8 mouse cellular contexts compared by ENCODE assay signal in the genomic region with DNA sequence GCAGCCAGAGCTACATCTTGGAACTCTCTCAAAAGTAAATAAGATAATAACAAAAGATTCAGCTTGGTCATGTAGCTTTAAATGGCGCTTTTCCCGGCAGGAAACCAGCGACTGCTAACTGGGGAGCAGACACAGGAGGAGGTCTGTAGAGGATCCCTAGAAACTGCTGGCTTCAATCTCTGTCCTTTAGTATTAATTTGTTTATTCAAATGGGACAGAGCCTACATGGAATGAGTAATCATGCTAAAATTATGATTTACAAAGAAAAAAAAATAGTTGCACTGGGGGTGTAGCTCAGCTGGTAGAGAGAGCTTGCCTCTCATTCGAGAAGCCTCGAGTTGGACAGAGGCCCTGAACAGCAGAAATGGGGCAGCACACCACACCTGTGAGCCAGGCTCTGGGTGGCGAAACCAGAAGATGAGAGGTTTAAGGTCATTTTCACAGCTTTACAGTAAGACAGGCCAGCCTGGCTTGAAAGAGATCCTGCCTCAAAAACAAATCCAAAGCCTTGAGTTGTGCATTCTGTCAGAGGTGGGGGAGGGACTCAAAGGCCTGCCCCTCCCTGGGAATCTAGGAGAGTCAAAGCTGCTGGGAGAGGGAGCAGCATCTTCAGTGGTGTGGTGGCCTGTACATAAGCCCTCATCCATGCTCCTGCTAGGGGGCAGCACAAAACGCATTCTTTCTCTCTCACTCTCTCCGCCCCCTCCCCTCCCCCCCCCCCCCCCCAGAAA. TPM values are rescaled to one million over a fixed set of nuclear protein-coding genes. Genes with fewer than 3 reads are reported as not detected.
DNase-seq lines count a peak whose midpoint lies in the region; ATAC-seq and TF ChIP-seq lines count a peak whose summit lies in the region.

No protein-coding gene starts in this region.

- H3K4me3 ChIP-seq in lung, embryonic 15.5 days = no peak overlapping the region
- no peak overlapping the region for H3K4me3 ChIP-seq in intestine, postnatal 0 days (ENCODE audit: low read depth, low read length)

- 0 out of 2 replicates have a peak, but pooled peaks cover 4% of the 10 kb centered on the region for H3K4me1 ChIP-seq in lung, embryonic 15.5 days
- no peaks in the 10 kb centered on the region for H3K4me1 ChIP-seq in intestine, postnatal 0 days (replicated peaks; ENCODE audit: control insufficient read depth, insufficient read depth, low read length)

- H3K36me3 ChIP-seq in lung, embryonic 15.5 days = peaks cover 41% of the 10 kb centered on the region
- H3K36me3 ChIP-seq in intestine, postnatal 0 days (ENCODE audit: control insufficient read depth, insufficient read depth) = peaks cover 41% of the 10 kb centered on the region

- H3K27ac ChIP-seq in lung, embryonic 15.5 days = peak overlapping the region; percentile 29
- H3K27ac ChIP-seq in intestine, postnatal 0 days (ENCODE audit: low read depth, low read length) = peak overlapping the region; percentile 35

- no peaks in the 10 kb centered on the region for H3K27me3 ChIP-seq in lung, embryonic 15.5 days
- no peaks in the 10 kb centered on the region for H3K27me3 ChIP-seq in intestine, postnatal 0 days (replicated peaks; ENCODE audit: control insufficient read depth, insufficient read depth, low read length)

- no peak overlapping the region for H3K4me2 ChIP-seq in lung, embryonic 15.5 days
- no peak overlapping the region for H3K4me2 ChIP-seq in intestine, postnatal 0 days (replicated peaks; ENCODE audit: low read depth)

- no peak overlapping the region for H3K9ac ChIP-seq in lung, embryonic 15.5 days
- H3K9ac ChIP-seq in intestine, postnatal 0 days (ENCODE audit: low read depth, low read length) = no peak overlapping the region

- peak; percentile 36; the same call in 1 of the 2 replicates for TF ChIP-seq CTCF in intestine, postnatal 0 days (IDR thresholded peaks at IDR 0.05; ENCODE audit: low read depth)

- ATAC-seq in lung, embryonic 15.5 days (ENCODE audit: borderline replicate concordance, extremely low read depth, low FRiP score, low TSS enrichment) = no peak
- ATAC-seq in intestine, postnatal 0 days = no peak

- peak; percentile 27 for DNase-seq in embryo, embryonic 10 days (ENCODE audit: low spot score)
- no peak for DNase-seq in embryo, embryonic 10.5 days (ENCODE audit: low spot score)
- no peak for DNase-seq in lung, postnatal 25 days (ENCODE audit: low spot score)
- peak; percentile 34 to 52 for DNase-seq in lung, postnatal 4 days
- DNase-seq in urinary bladder, postnatal 10 days (ENCODE audit: low spot score) = no peak
- no peak for DNase-seq in spleen, adult 12 weeks (ENCODE audit: low spot score)

- 36% methylated on average over 8 of the region's 8 CpGs for WGBS in lung, embryonic 15.5 days
- WGBS in intestine, postnatal 0 days = 40% methylated on average over 8 of the region's 8 CpGs

- no peaks in the 10 kb centered on the region for H3K9me3 ChIP-seq in lung, embryonic 15.5 days
- no peaks in the 10 kb centered on the region for H3K9me3 ChIP-seq in intestine, postnatal 0 days (ENCODE audit: control insufficient read depth)

RNA-seq across cellular contexts. Expression of gene Baz1b, which starts 3.8 kb away (rescaled TPM):
- polyA plus RNA-seq in lung, embryonic 15.5 days (2015; fragmentation: Nextera tagmentation; extraction: Ambion mirVana) = 47.5 and 47.9 TPM in 2 replicates
- 11.0 and 12.0 TPM in 2 replicates for polyA plus RNA-seq in intestine, postnatal 0 days (2015; fragmentation: Nextera tagmentation; extraction: Ambion mirVana)

RNA-seq across cellular contexts. Expression of gene Bcl7b, which starts 15.2 kb away (rescaled TPM):
- polyA plus RNA-seq in lung, embryonic 15.5 days (2015; fragmentation: Nextera tagmentation; extraction: Ambion mirVana) = 48.7 and 49.2 TPM in 2 replicates
- polyA plus RNA-seq in intestine, postnatal 0 days (2015; fragmentation: Nextera tagmentation; extraction: Ambion mirVana) = 65.1 and 65.7 TPM in 2 replicates

RNA-seq across cellular contexts. Expression of gene Tbl2, which starts 33.8 kb away (rescaled TPM):
- 21.4 and 21.7 TPM in 2 replicates for polyA plus RNA-seq in lung, embryonic 15.5 days (2015; fragmentation: Nextera tagmentation; extraction: Ambion mirVana)
- 17.7 and 18.0 TPM in 2 replicates for polyA plus RNA-seq in intestine, postnatal 0 days (2015; fragmentation: Nextera tagmentation; extraction: Ambion mirVana)

Comparison
In these comparisons a context has a peak if more than half of its experiments do, and no peak if none do; other contexts are left out.
1. DNase-seq: peak in embryo, embryonic 10 days (single experiment) and lung, postnatal 4 days (2 of 2); none in embryo, embryonic 10.5 days (single experiment), lung, postnatal 25 days (single experiment), urinary bladder, postnatal 10 days (single experiment) and spleen, adult 12 weeks (single experiment).